Mouse (Mus musculus) E14TG2a.4 (cell line): ENCODE data around the gene Pacs2.

ENCODE experiments used
- CTCF ChIP-seq: conservative IDR thresholded peaks from 2 replicates; pipeline ENCODE4 v1.5.1; 2014; ENCODE audit warnings: low read length
- NANOG ChIP-seq: IDR thresholded peaks from 2 replicates; pipeline ENCODE4 v1.6.1; 2014; ENCODE audit warnings: borderline replicate concordance, low read length, mixed read lengths

DNA sequence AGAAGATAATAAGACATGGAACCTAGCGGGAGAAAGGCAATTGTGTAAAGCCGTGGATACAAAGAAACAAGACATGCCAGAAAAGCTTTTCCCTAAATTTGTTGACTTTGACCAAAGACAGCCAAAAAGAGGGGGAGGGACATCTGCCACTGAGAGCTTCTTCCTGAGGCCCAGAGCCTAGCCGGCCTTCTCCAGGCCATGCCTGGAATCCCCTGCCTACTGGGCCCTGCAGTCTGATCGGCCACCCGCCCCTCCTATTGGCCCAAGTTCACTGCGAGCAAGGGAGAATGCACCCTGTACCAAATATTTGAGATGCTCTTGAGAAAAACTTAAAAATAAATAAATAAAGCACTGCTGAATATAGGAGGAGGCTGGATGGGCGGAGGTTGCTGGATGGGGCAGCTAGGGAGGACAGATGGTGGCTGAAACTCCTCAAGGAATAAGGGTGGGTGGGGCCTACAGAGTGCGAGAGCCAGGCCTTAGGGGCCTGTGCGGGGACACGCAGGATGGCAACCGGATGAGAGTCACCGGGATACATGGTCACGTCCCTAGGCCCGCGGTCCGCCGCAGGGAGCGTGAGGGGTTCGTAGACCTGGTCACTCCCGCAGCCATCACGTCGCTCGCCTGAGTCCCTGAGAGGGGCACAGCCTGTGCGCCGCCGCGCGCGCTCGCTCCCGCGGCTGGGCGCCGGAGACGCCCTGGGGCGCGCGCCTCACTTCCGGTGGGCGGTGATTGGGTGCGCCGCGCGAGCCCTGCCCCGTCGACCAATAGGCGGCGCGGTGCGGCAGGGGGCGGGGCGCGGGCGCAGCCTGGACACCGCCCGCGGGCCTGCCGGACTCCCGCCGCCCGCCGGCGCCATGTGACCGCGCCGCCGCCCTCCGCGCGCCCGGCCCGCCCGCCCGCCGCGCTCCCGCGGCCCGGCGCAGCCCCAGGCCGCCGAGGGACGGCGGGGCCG, at the start of gene Pacs2:
- TF ChIP-seq CTCF (no peak), NANOG (no peak)
